Mouse (Mus musculus): ENCODE measurements at regions not wholly inside any gene's neighbourhood (a gene's known extent, or its start where the extent isn't known, plus 50 kb on each side); places are given as distances from the start of the nearest gene placed in this dataset.

DNA sequence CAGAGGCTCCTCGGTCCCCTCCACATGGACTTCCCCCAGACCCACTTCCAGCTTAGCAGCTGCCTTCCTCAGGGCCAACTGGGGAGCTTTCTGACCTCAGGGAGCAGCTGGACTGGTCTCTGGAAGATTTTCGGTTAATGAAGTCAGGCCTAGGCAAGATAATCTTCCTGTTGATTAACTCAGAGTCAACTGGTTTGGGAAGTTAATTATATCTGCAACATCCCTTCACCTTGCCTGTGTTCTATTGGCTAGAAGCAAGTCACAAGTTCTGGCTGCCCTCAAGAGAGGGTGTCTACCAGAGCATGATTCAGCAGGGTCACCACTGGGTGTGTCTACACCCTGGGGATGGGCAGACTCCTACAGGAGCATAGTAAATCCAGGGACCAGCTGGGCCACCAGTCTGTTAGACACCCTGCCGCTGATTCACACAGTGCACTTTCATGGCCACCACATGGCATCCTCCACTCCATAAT lies 53.9 kb upstream of the Maml3 start:
- 89% methylated on average over 3 of the region's 3 CpGs for WGBS
- H3K27ac ChIP-seq (ENCODE audit: low read depth, low read length): no peak overlapping the region
- no peak for ATAC-seq (ENCODE audit: low FRiP score)

DNA sequence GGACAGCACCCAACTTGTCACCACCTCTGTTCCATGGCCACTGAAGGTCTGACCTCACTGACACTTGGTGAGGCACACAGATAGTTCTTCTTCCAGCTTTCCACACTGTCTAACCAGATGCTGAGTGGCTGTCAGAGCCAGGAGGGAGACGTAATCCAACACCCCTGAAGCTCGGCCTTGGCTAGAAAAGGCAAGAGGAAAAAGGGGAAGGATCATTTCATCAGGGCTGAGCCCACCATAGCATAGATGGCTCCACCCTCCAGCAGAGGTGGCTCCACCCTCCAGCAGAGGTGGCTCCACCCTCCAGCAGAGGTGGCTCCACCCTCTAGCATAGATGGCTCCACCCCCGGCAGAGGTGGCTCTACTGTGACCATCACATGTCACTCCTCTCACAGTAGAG lies 56.8 kb upstream of the Maml3 start:
- no peaks in the 10 kb centered on the region for H3K9me3 ChIP-seq (ENCODE audit: control insufficient read depth, low read length)
- WGBS: 59% methylated on average over 3 of the region's 3 CpGs
- H3K4me1 ChIP-seq (replicated peaks; ENCODE audit: control insufficient read depth, insufficient read depth, low read length): no peaks in the 10 kb centered on the region
- H3K36me3 ChIP-seq (ENCODE audit: control insufficient read depth, insufficient read depth, low read length): no peaks in the 10 kb centered on the region
- no peak overlapping the region for H3K4me3 ChIP-seq (ENCODE audit: low read depth, low read length)
- H3K27ac ChIP-seq (ENCODE audit: low read depth, low read length): no peak overlapping the region
- no peaks in the 10 kb centered on the region for H3K27me3 ChIP-seq (ENCODE audit: control insufficient read depth, insufficient read depth, low read length)
- H3K4me2 ChIP-seq (replicated peaks; ENCODE audit: low read depth, low read length): no peak overlapping the region
- H3K9ac ChIP-seq (ENCODE audit: low read depth, low read length): no peak overlapping the region
- DNase-seq (ENCODE audit: low spot score): no peak
- ATAC-seq (ENCODE audit: low FRiP score): no peak

More for the DNA sequence above, 53.9 kb upstream of the Maml3 start:
- no peaks in the 10 kb centered on the region for H3K4me1 ChIP-seq (replicated peaks; ENCODE audit: control insufficient read depth, insufficient read depth, low read length)
- no peak overlapping the region for H3K4me2 ChIP-seq (replicated peaks; ENCODE audit: low read depth, low read length)
- no peak overlapping the region for H3K9ac ChIP-seq (ENCODE audit: low read depth, low read length)
- no peak overlapping the region for H3K4me3 ChIP-seq (ENCODE audit: low read depth, low read length)
- DNase-seq (ENCODE audit: low spot score): no peak
- no peaks in the 10 kb centered on the region for H3K36me3 ChIP-seq (ENCODE audit: control insufficient read depth, insufficient read depth, low read length)
- peaks cover 2% of the 10 kb centered on the region; the same call in 1 of the 2 replicates for H3K9me3 ChIP-seq (ENCODE audit: control insufficient read depth, low read length)
- H3K27me3 ChIP-seq (ENCODE audit: control insufficient read depth, insufficient read depth, low read length): no peaks in the 10 kb centered on the region

DNA sequence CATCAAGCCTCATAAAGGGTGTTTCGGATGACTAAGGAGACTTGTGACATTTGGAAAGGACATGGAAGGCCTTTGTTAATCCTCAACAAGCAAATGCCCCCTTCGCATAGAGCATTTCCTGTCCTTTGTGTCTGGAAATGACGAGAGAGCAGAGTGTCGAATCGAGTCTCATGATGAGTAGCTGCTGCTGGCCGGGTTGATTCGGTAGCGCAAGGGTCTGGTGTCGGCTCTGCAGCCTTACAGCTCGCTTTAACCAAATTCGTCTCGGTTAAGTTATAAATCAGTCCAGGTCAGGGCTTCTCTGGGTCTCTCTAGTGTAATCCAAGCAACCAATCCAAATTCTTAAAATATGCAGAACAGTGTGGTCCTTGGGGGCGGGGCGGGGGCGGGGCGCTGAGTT lies 59.1 kb upstream of the Maml3 start:
- Histone ChIP-seq H3K27ac (ENCODE audit: low read depth, low read length) (no peak overlapping the region), H3K9me3 (ENCODE audit: control insufficient read depth, low read length) (no peaks in the 10 kb centered on the region), H3K9ac (ENCODE audit: low read depth, low read length) (no peak overlapping the region), H3K4me1 (replicated peaks; ENCODE audit: control insufficient read depth, insufficient read depth, low read length) (no peaks in the 10 kb centered on the region), H3K27me3 (ENCODE audit: control insufficient read depth, insufficient read depth, low read length) (no peaks in the 10 kb centered on the region), H3K4me2 (replicated peaks; ENCODE audit: low read depth, low read length) (no peak overlapping the region), H3K4me3 (ENCODE audit: low read depth, low read length) (no peak overlapping the region), H3K36me3 (ENCODE audit: control insufficient read depth, insufficient read depth, low read length) (no peaks in the 10 kb centered on the region)
- 77% methylated on average over 16 of the region's 16 CpGs for WGBS
- ATAC-seq (ENCODE audit: low FRiP score): no peak
- DNase-seq (ENCODE audit: low spot score): no peak

DNA sequence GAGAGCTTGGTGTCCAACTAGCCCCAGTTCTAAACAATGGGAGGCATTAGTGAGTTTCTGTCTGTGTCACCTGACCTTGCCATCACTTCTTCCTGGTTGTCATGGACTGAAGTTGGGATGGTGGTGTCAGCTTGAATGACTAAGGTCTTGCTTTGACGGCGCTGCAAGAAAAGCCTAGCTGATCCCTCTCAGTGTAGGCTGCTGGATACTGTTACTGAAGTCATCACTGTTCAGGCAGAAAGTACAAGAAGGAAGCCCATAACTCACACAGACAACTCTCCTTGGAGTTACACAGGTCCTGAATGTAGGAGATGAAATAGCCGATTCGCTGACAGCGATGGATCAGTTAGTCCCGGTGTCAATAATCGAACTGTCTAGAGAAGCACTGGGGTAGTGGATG lies 62.5 kb upstream of the Maml3 start:
- no peak overlapping the region for H3K9ac ChIP-seq (ENCODE audit: low read depth, low read length)
- H3K27me3 ChIP-seq (ENCODE audit: control insufficient read depth, insufficient read depth, low read length): no peaks in the 10 kb centered on the region
- H3K9me3 ChIP-seq (ENCODE audit: control insufficient read depth, low read length): no peaks in the 10 kb centered on the region
- no peaks in the 10 kb centered on the region for H3K36me3 ChIP-seq (ENCODE audit: control insufficient read depth, insufficient read depth, low read length)
- no peak overlapping the region for H3K27ac ChIP-seq (ENCODE audit: low read depth, low read length)
- no peak overlapping the region for H3K4me3 ChIP-seq (ENCODE audit: low read depth, low read length)
- no peaks in the 10 kb centered on the region for H3K4me1 ChIP-seq (replicated peaks; ENCODE audit: control insufficient read depth, insufficient read depth, low read length)
- WGBS: 93% methylated on average over 7 of the region's 7 CpGs
- DNase-seq (ENCODE audit: low spot score) (no peak), ATAC-seq (ENCODE audit: low FRiP score) (no peak)
- H3K4me2 ChIP-seq (replicated peaks; ENCODE audit: low read depth, low read length): no peak overlapping the region

DNA sequence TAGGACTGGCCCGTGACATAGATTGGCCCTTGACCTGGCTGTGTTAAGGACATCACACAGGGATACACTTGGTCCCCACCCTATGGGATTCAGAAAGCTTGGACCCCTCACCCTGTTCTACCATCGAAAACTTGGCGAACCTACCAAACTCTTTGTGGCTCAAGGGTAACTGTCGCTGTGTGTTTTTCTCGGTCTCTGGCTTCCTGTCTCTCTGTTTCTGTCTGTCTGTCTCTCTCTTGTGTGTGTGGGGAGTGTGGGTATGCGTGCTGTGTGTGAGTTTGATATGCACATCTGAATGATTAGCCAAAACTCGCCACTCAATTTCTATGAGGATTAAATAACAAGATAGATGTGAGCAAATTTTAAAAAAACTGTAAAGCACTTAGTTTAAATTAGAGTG lies 66.0 kb upstream of the Maml3 start:
- H3K4me3 ChIP-seq (ENCODE audit: low read depth, low read length): no peak overlapping the region
- no peak for ATAC-seq (ENCODE audit: low FRiP score)
- H3K4me1 ChIP-seq (replicated peaks; ENCODE audit: control insufficient read depth, insufficient read depth, low read length): no peaks in the 10 kb centered on the region
- no peak overlapping the region for H3K9ac ChIP-seq (ENCODE audit: low read depth, low read length)
- H3K4me2 ChIP-seq (replicated peaks; ENCODE audit: low read depth, low read length): no peak overlapping the region
- DNase-seq (ENCODE audit: low spot score): no peak
- H3K27me3 ChIP-seq (ENCODE audit: control insufficient read depth, insufficient read depth, low read length): no peaks in the 10 kb centered on the region
- no peak overlapping the region for H3K27ac ChIP-seq (ENCODE audit: low read depth, low read length)
- no peaks in the 10 kb centered on the region for H3K36me3 ChIP-seq (ENCODE audit: control insufficient read depth, insufficient read depth, low read length)
- WGBS: 95% methylated on average over 7 of the region's 7 CpGs
- H3K9me3 ChIP-seq (ENCODE audit: control insufficient read depth, low read length): no peaks in the 10 kb centered on the region

DNA sequence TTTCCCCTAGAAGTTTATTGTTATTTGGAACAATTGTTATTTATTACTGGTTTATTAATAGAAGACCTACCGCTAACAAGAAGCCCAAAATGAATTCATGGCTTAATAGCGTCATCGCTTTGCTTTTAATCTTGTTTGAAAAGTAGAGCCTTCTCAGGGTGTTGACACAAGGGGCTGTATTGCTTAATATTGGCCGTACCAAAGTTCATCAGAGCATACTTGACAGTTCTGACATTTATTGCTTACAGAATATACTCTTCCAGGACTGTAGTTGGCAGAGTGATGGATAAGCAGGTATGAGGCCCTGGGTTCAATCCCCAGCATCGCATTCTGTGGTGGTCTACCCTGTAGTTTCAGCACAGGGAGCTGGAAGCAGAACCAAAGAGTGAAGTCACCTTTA lies 66.4 kb upstream of the Maml3 start:
- Histone ChIP-seq H3K27me3 (ENCODE audit: control insufficient read depth, insufficient read depth, low read length) (no peaks in the 10 kb centered on the region), H3K4me2 (replicated peaks; ENCODE audit: low read depth, low read length) (no peak overlapping the region), H3K27ac (ENCODE audit: low read depth, low read length) (no peak overlapping the region), H3K9ac (ENCODE audit: low read depth, low read length) (no peak overlapping the region), H3K9me3 (ENCODE audit: control insufficient read depth, low read length) (no peaks in the 10 kb centered on the region), H3K36me3 (ENCODE audit: control insufficient read depth, insufficient read depth, low read length) (no peaks in the 10 kb centered on the region), H3K4me1 (replicated peaks; ENCODE audit: control insufficient read depth, insufficient read depth, low read length) (no peaks in the 10 kb centered on the region), H3K4me3 (ENCODE audit: low read depth, low read length) (no peak overlapping the region)
- no peak for DNase-seq (ENCODE audit: low spot score)
- 94% methylated on average over 5 of the region's 5 CpGs for WGBS
- ATAC-seq (ENCODE audit: low FRiP score): no peak

- Histone ChIP-seq H3K4me1 (replicated peaks; ENCODE audit: control insufficient read depth, insufficient read depth, low read length) (no peaks in the 10 kb centered on the region), H3K9ac (ENCODE audit: low read depth, low read length) (no peak overlapping the region), H3K4me3 (ENCODE audit: low read depth, low read length) (no peak overlapping the region), H3K9me3 (ENCODE audit: control insufficient read depth, low read length) (no peaks in the 10 kb centered on the region), H3K27ac (ENCODE audit: low read depth, low read length) (no peak overlapping the region), H3K27me3 (ENCODE audit: control insufficient read depth, insufficient read depth, low read length) (no peaks in the 10 kb centered on the region), H3K4me2 (replicated peaks; ENCODE audit: low read depth, low read length) (no peak overlapping the region), H3K36me3 (ENCODE audit: control insufficient read depth, insufficient read depth, low read length) (no peaks in the 10 kb centered on the region)
- DNase-seq (ENCODE audit: low spot score) (no peak), ATAC-seq (ENCODE audit: low FRiP score) (no peak)
- 81% methylated on average over 1 of the region's 1 CpGs for WGBS
Observed at GRCm38 (mm10) chr3:52173490-52173889, 68.6 kb upstream of the Maml3 start.

DNA sequence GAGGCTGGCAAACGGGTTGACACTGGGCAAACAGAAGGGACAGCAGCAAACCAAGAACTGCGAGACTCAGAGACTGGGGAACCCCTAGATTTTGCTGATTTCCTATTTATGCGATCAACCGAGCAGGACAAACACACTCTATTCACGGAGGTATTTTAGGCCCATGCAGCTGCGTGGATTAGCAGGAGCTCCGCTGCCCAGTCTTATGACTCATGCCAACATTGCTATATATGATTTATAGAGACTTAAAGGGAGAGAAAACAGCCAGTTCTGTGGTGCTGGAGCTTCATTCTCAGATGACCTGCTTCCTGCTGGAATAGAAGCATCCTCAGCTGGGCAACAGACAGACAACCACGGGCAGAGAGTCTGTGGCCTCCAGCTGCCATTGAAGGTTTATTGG lies 71.2 kb upstream of the Maml3 start:
- 79% methylated on average over 8 of the region's 8 CpGs for WGBS
- Histone ChIP-seq H3K9me3 (ENCODE audit: control insufficient read depth, low read length) (no peaks in the 10 kb centered on the region), H3K27ac (ENCODE audit: low read depth, low read length) (no peak overlapping the region)

DNA sequence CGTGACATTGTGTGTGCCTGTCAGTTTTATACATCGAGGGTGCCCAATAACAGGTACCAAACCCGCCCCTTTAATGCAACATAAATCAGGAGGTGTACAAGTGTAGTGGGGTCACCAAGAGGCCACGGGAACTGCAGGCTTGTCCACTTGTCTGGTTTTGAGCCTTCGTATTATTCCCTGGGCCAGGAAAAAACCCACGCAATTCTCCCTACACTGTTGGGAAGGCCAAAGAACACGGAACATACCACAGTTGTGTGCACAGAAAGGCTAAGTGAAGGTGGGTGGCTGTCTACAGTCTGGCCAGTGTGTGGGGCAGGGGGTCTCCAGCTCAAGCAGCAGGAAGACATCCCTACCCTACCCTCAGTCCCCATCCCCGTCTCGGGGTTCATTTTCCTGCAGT lies 74.0 kb upstream of the Maml3 start:
- H3K4me3 ChIP-seq (ENCODE audit: low read depth, low read length): no peak overlapping the region
- no peaks in the 10 kb centered on the region for H3K36me3 ChIP-seq (ENCODE audit: control insufficient read depth, insufficient read depth, low read length)
- H3K4me2 ChIP-seq (replicated peaks; ENCODE audit: low read depth, low read length): no peak overlapping the region
- no peaks in the 10 kb centered on the region for H3K27me3 ChIP-seq (ENCODE audit: control insufficient read depth, insufficient read depth, low read length)
- H3K27ac ChIP-seq (ENCODE audit: low read depth, low read length): peak overlapping the region; percentile 89
- H3K4me1 ChIP-seq (replicated peaks; ENCODE audit: control insufficient read depth, insufficient read depth, low read length): peaks cover 11% of the 10 kb centered on the region
- H3K9me3 ChIP-seq (ENCODE audit: control insufficient read depth, low read length): no peaks in the 10 kb centered on the region
- WGBS: 53% methylated on average over 9 of the region's 9 CpGs
- ATAC-seq (ENCODE audit: low FRiP score) (peak; percentile 26), DNase-seq (ENCODE audit: low spot score) (peak; percentile 34)
- H3K9ac ChIP-seq (ENCODE audit: low read depth, low read length): peak overlapping the region; percentile 37

More for the DNA sequence above, 71.2 kb upstream of the Maml3 start:
- ATAC-seq (ENCODE audit: low FRiP score) (no peak), DNase-seq (ENCODE audit: low spot score) (no peak)
- Histone ChIP-seq H3K4me1 (replicated peaks; ENCODE audit: control insufficient read depth, insufficient read depth, low read length) (peaks cover 11% of the 10 kb centered on the region), H3K4me2 (replicated peaks; ENCODE audit: low read depth, low read length) (no peak overlapping the region), H3K4me3 (ENCODE audit: low read depth, low read length) (no peak overlapping the region), H3K36me3 (ENCODE audit: control insufficient read depth, insufficient read depth, low read length) (no peaks in the 10 kb centered on the region), H3K27me3 (ENCODE audit: control insufficient read depth, insufficient read depth, low read length) (no peaks in the 10 kb centered on the region), H3K9ac (ENCODE audit: low read depth, low read length) (no peak overlapping the region)
